ENCODE assay signal across 8 mouse cellular contexts in genomic region chr5:53809115-53809991, GRCm38 (mm10). TPM values are rescaled to one million over a fixed set of nuclear protein-coding genes. Genes with fewer than 3 reads are reported as not detected.
DNase-seq lines count a peak whose midpoint lies in the region; ATAC-seq and TF ChIP-seq lines count a peak whose summit lies in the region.

Tbc1d19 (plus strand) TSS chr5:53809606.

- no peak within 1 kb of the TSS for H3K27ac ChIP-seq in brown adipose tissue, adult 24 weeks (replicated peaks; ENCODE audit: low read depth, low read length)
- no peak within 1 kb of the TSS for H3K27ac ChIP-seq in heart, embryonic 13.5 days (replicated peaks)
- no peak within 1 kb of the TSS for H3K27ac ChIP-seq in kidney, postnatal 0 days
- H3K27ac ChIP-seq in liver, embryonic 11.5 days (ENCODE audit: low read depth, low read length): no peak within 1 kb of the TSS

- ATAC-seq in heart, embryonic 13.5 days (ENCODE audit: extremely low read depth, insufficient number of reproducible peaks, low FRiP score, low TSS enrichment): peak; percentile 79; the same call in 1 of the 2 replicates
- peak; percentile 98 for ATAC-seq in kidney, postnatal 0 days (replicated peaks; ENCODE audit: low FRiP score, low read depth)
- ATAC-seq in liver, embryonic 11.5 days (replicated peaks; ENCODE audit: low FRiP score): peak; percentile 95

- peak within 1 kb of the TSS; percentile 91 for H3K4me3 ChIP-seq in brown adipose tissue, adult 24 weeks (ENCODE audit: insufficient read depth, low read depth, low read length)
- H3K4me3 ChIP-seq in heart, embryonic 13.5 days: peak within 1 kb of the TSS; percentile 88
- H3K4me3 ChIP-seq in kidney, postnatal 0 days (replicated peaks; ENCODE audit: low read depth, low read length): peak within 1 kb of the TSS; percentile 73
- H3K4me3 ChIP-seq in liver, embryonic 11.5 days (ENCODE audit: low read depth, low read length): peak within 1 kb of the TSS; percentile 79
- peak within 1 kb of the TSS; percentile 54 for H3K4me3 ChIP-seq in myocyte

- TF ChIP-seq POLR2A in myocyte (IDR thresholded peaks at IDR 0.05; ENCODE audit: insufficient read length, low read depth): peak; percentile 29

- H3K9ac ChIP-seq in heart, embryonic 13.5 days: peak within 1 kb of the TSS; percentile 84
- H3K9ac ChIP-seq in kidney, postnatal 0 days (ENCODE audit: low read depth, low read length): peak within 1 kb of the TSS; percentile 61
- peak within 1 kb of the TSS; percentile 64 for H3K9ac ChIP-seq in liver, embryonic 11.5 days (ENCODE audit: low read depth, low read length)

- peak within 1 kb of the TSS; percentile 14 for H3ac ChIP-seq in myocyte (ENCODE audit: control insufficient read depth, insufficient read length)

- no peaks in the 10 kb centered on the region for H3K9me3 ChIP-seq in heart, embryonic 13.5 days
- no peaks in the 10 kb centered on the region for H3K9me3 ChIP-seq in kidney, postnatal 0 days (replicated peaks; ENCODE audit: low read length)
- H3K9me3 ChIP-seq in liver, embryonic 11.5 days (ENCODE audit: control insufficient read depth, low read length): no peaks in the 10 kb centered on the region

- H3K36me3 ChIP-seq in heart, embryonic 13.5 days: no peaks in the 10 kb centered on the region
- H3K36me3 ChIP-seq in kidney, postnatal 0 days (ENCODE audit: insufficient read depth, low read length): no peaks in the 10 kb centered on the region
- H3K36me3 ChIP-seq in liver, embryonic 11.5 days (ENCODE audit: control insufficient read depth, insufficient read depth, low read length): no peaks in the 10 kb centered on the region
- no peaks in the 10 kb centered on the region for H3K36me3 ChIP-seq in myocyte (ENCODE audit: control insufficient read depth, insufficient read depth)

- WGBS in heart, embryonic 13.5 days: 6% methylated on average over 36 of the region's 36 CpGs
- 7% methylated on average over 36 of the region's 36 CpGs for WGBS in kidney, postnatal 0 days
- WGBS in liver, embryonic 11.5 days: 7% methylated on average over 35 of the region's 36 CpGs

- peak within 1 kb of the TSS; percentile 76 for H3K4me2 ChIP-seq in heart, embryonic 13.5 days
- H3K4me2 ChIP-seq in kidney, postnatal 0 days (ENCODE audit: low read length): peak within 1 kb of the TSS; percentile 53
- peak within 1 kb of the TSS; percentile 74 for H3K4me2 ChIP-seq in liver, embryonic 11.5 days
- H3K4me2 ChIP-seq in myocyte (ENCODE audit: low read depth): peak within 1 kb of the TSS; percentile 87

- no peak for TF ChIP-seq CTCF in kidney, postnatal 0 days (IDR thresholded peaks at IDR 0.05; ENCODE audit: low read depth)

- DNase-seq in CD4-positive helper T cell, adult 2 months (ENCODE audit: low read depth, low spot score): peak; percentile 64
- peak; percentile 48 for DNase-seq in fibroblast of lung, adult 2 months (ENCODE audit: low read depth)
- DNase-seq in kidney, postnatal 0 days (ENCODE audit: low spot score): peak; percentile 95
- peak; percentile 81 for DNase-seq in liver, embryonic 11.5 days (ENCODE audit: low spot score)
- DNase-seq in spleen, postnatal 4 days (ENCODE audit: low spot score in 2 of 2): peak; percentile 71 to 84

- H3K79me2 ChIP-seq in myocyte (ENCODE audit: control insufficient read depth, insufficient read depth): peaks cover 14% of the 10 kb centered on the region

- H3K27me3 ChIP-seq in heart, embryonic 13.5 days (replicated peaks): peaks cover 5% of the 10 kb centered on the region
- no peaks in the 10 kb centered on the region for H3K27me3 ChIP-seq in kidney, postnatal 0 days (ENCODE audit: insufficient read depth, low read length)
- no peaks in the 10 kb centered on the region for H3K27me3 ChIP-seq in liver, embryonic 11.5 days (replicated peaks; ENCODE audit: control insufficient read depth, insufficient read depth, low read length)
- H3K27me3 ChIP-seq in myocyte (ENCODE audit: control insufficient read depth, insufficient read depth, insufficient read length): peaks cover 5% of the 10 kb centered on the region

- no peaks in the 10 kb centered on the region; the same call in 1 of the 2 replicates for H3K4me1 ChIP-seq in brown adipose tissue, adult 24 weeks (ENCODE audit: control insufficient read depth, insufficient read depth, insufficient read length, low read length)
- H3K4me1 ChIP-seq in heart, embryonic 13.5 days: peaks cover 13% of the 10 kb centered on the region
- H3K4me1 ChIP-seq in kidney, postnatal 0 days (replicated peaks; ENCODE audit: insufficient read depth, low read length): peaks cover 7% of the 10 kb centered on the region; the same call in 1 of the 2 replicates
- no peaks in the 10 kb centered on the region for H3K4me1 ChIP-seq in liver, embryonic 11.5 days (replicated peaks; ENCODE audit: control insufficient read depth, insufficient read depth, low read length)

TF ChIP-seq in myocyte, 11 proteins besides CTCF, POLR2A, EP300 and RAD21:
- TF ChIP-seq MAX (IDR thresholded peaks at IDR 0.05; ENCODE audit: low read depth): no peak
- peak in 1 of 3 experiments; percentile 36 for TF ChIP-seq MYOG (IDR thresholded peaks at IDR 0.05; ENCODE audit: control insufficient read depth in 1 of 3, insufficient read depth in 1 of 3, insufficient read length in 2 of 3, low read depth in 2 of 3)
- no peak for TF ChIP-seq POLR2AphosphoS2 (IDR thresholded peaks at IDR 0.05; ENCODE audit: insufficient read length, low read depth)
- peak; percentile 4 for TF ChIP-seq E2F4 (IDR thresholded peaks at IDR 0.05; ENCODE audit: insufficient read depth)

RNA-seq across cellular contexts. Expression of gene Tbc1d19, which starts in this region (rescaled TPM):
- 16.3 and 17.0 TPM in 2 replicates for polyA plus RNA-seq in brown adipose tissue, adult 24 weeks (2012; ENCODE audit: insufficient read depth, insufficient read length, missing spikeins)
- 28.5 and 28.7 TPM in 2 replicates for polyA plus RNA-seq in heart, embryonic 13.5 days (2015; fragmentation: Nextera tagmentation; extraction: Ambion mirVana)
- 35.4 and 38.6 TPM in 2 replicates for polyA plus RNA-seq in kidney, postnatal 0 days (2015; fragmentation: Nextera tagmentation; extraction: Ambion mirVana)
- polyA plus RNA-seq in liver, embryonic 11.5 days (2014; fragmentation: Nextera tagmentation; extraction: Ambion mirVana): 15.4 and 15.9 TPM in 2 replicates
- polyA plus RNA-seq in myocyte (2012; fragmentation: generic; extraction: Trizol): 10.5 TPM
